Mouse (Mus musculus): ENCODE results near the gene Olfr591. TPM values are rescaled to one million over a fixed set of nuclear protein-coding genes. Genes with fewer than 3 reads are reported as not detected.

The Olfr591 gene
- polyA plus RNA-seq, 1 experiment from 2014 or later = not detected

DNA sequence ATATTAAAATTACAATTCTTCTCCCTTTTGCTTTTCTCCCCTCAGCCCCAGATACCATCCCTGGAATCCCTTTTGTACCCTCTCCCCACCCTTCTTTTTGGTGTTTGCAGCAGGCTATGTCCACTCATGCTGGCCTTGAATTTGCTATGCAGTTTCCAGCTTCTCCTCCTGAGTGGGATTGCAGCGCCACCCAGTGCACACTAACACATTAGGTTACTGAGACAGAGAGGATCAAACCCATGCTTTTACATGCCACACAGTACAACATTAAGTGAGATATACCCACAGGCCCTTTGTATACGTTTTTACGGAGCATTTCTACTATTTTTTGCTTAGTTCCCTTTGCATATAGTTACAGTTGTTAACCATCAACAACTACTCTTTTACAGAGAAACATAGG, 58.7 kb downstream of the Olfr591 start:
- Histone ChIP-seq H3K4me2 (no peak overlapping the region), H3K9me3 (replicated peaks; ENCODE audit: control insufficient read depth, low read length) (no peaks in the 10 kb centered on the region), H3K9ac (ENCODE audit: low read depth, low read length) (no peak overlapping the region), H3K4me3 (ENCODE audit: low read depth, low read length) (no peak overlapping the region), H3K4me1 (ENCODE audit: control insufficient read depth, insufficient read depth, low read length) (no peaks in the 10 kb centered on the region), H3K27me3 (ENCODE audit: control insufficient read depth, insufficient read depth, low read length) (no peaks in the 10 kb centered on the region), H3K36me3 (ENCODE audit: control insufficient read depth, insufficient read depth, low read length) (no peaks in the 10 kb centered on the region), H3K27ac (ENCODE audit: low read depth, low read length) (no peak overlapping the region)
- ATAC-seq (replicated peaks; ENCODE audit: insufficient number of reproducible peaks, low FRiP score, low TSS enrichment) = no peak
- WGBS (ENCODE audit: insufficient replicate concordance) = 36% methylated on average over 3 of the region's 3 CpGs

Other genes with a start within 250 kb of the Olfr591 start
- gene Olfr573-ps1, start 235.8 kb downstream of the Olfr591 start, polyA plus RNA-seq (2014; fragmentation: Nextera tagmentation; extraction: Ambion mirVana) = not detected in 2 replicates
- gene Olfr574, start 229.9 kb downstream of the Olfr591 start, polyA plus RNA-seq (2014; fragmentation: Nextera tagmentation; extraction: Ambion mirVana) = not detected in 2 replicates
- gene Olfr575, start 219.6 kb downstream of the Olfr591 start, polyA plus RNA-seq (2014; fragmentation: Nextera tagmentation; extraction: Ambion mirVana) = not detected in 2 replicates
- gene Olfr576, start 215.7 kb downstream of the Olfr591 start, polyA plus RNA-seq (2014; fragmentation: Nextera tagmentation; extraction: Ambion mirVana) = not detected in 2 replicates
- gene Olfr577, start 202.4 kb downstream of the Olfr591 start, polyA plus RNA-seq (2014; fragmentation: Nextera tagmentation; extraction: Ambion mirVana) = not detected in 2 replicates
- gene Olfr578, start 189.0 kb downstream of the Olfr591 start, polyA plus RNA-seq (2014; fragmentation: Nextera tagmentation; extraction: Ambion mirVana) = not detected in 2 replicates
- gene Olfr582, start 140.3 kb downstream of the Olfr591 start, polyA plus RNA-seq (2014; fragmentation: Nextera tagmentation; extraction: Ambion mirVana) = not detected in 2 replicates
- not detected in 2 replicates for gene Olfr583, start 127.0 kb downstream of the Olfr591 start, polyA plus RNA-seq (2014; fragmentation: Nextera tagmentation; extraction: Ambion mirVana)
- not detected in 2 replicates for gene Olfr584, start 96.5 kb downstream of the Olfr591 start, polyA plus RNA-seq (2014; fragmentation: Nextera tagmentation; extraction: Ambion mirVana)
- gene Olfr585, start 80.6 kb downstream of the Olfr591 start, polyA plus RNA-seq (2014; fragmentation: Nextera tagmentation; extraction: Ambion mirVana) = not detected in 2 replicates
- gene Olfr586, start 52.7 kb downstream of the Olfr591 start, polyA plus RNA-seq (2014; fragmentation: Nextera tagmentation; extraction: Ambion mirVana) = not detected in 2 replicates
- gene Olfr588-ps1, start 37.5 kb downstream of the Olfr591 start, polyA plus RNA-seq (2014; fragmentation: Nextera tagmentation; extraction: Ambion mirVana) = not detected in 2 replicates
- not detected in 2 replicates for gene Olfr589, start 22.0 kb downstream of the Olfr591 start, polyA plus RNA-seq (2014; fragmentation: Nextera tagmentation; extraction: Ambion mirVana)
- not detected in 2 replicates for gene Olfr592, start 6.5 kb upstream of the Olfr591 start, polyA plus RNA-seq (2014; fragmentation: Nextera tagmentation; extraction: Ambion mirVana)
- gene Olfr593, start 33.5 kb upstream of the Olfr591 start, polyA plus RNA-seq (2014; fragmentation: Nextera tagmentation; extraction: Ambion mirVana) = not detected in 2 replicates
- gene Olfr594, start 38.7 kb upstream of the Olfr591 start, polyA plus RNA-seq (2014; fragmentation: Nextera tagmentation; extraction: Ambion mirVana) = not detected in 2 replicates
- gene Usp17ld, start 74.2 kb upstream of the Olfr591 start, polyA plus RNA-seq (2014; fragmentation: Nextera tagmentation; extraction: Ambion mirVana) = not detected in 2 replicates
- gene Olfr596, start 127.3 kb upstream of the Olfr591 start, polyA plus RNA-seq (2014; fragmentation: Nextera tagmentation; extraction: Ambion mirVana) = not detected in 2 replicates
- not detected in 2 replicates for gene Olfr597, start 138.0 kb upstream of the Olfr591 start, polyA plus RNA-seq (2014; fragmentation: Nextera tagmentation; extraction: Ambion mirVana)
- gene Olfr598, start 145.2 kb upstream of the Olfr591 start, polyA plus RNA-seq (2014; fragmentation: Nextera tagmentation; extraction: Ambion mirVana) = not detected in 2 replicates
- not detected in 2 replicates for gene Olfr599, start 157.6 kb upstream of the Olfr591 start, polyA plus RNA-seq (2014; fragmentation: Nextera tagmentation; extraction: Ambion mirVana)
- not detected in 2 replicates for gene Olfr600, start 171.3 kb upstream of the Olfr591 start, polyA plus RNA-seq (2014; fragmentation: Nextera tagmentation; extraction: Ambion mirVana)
- gene Olfr601, start 184.3 kb upstream of the Olfr591 start, polyA plus RNA-seq (2014; fragmentation: Nextera tagmentation; extraction: Ambion mirVana) = not detected in 2 replicates
- not detected in 2 replicates for gene Olfr603, start 207.8 kb upstream of the Olfr591 start, polyA plus RNA-seq (2014; fragmentation: Nextera tagmentation; extraction: Ambion mirVana)
- gene Usp17lc, start 236.7 kb upstream of the Olfr591 start, polyA plus RNA-seq (2014; fragmentation: Nextera tagmentation; extraction: Ambion mirVana) = not detected in 2 replicates

All from heart, embryonic 11.5 days (tissue).